Mouse (Mus musculus) liver, embryonic 11.5 days (tissue): ENCODE results near the gene Map4k5. TPM values are rescaled to one million over a fixed set of nuclear protein-coding genes. Genes with fewer than 3 reads are reported as not detected.

Source experiments
- ATAC-seq: fragments of 200-750 bp; cut with Nextera tagmentation; replicated peaks from 2 replicates; pipeline ENCODE4 v1.8.0; 2017; ENCODE audit warnings: moderate number of reproducible peaks, mild to moderate bottlenecking, moderate TSS enrichment, moderate library complexity; ENCODE audit not compliant: low FRiP score
- DNase-seq: peaks from one replicate; pipeline ENCODE4 v3.0.0-alpha.2; 2017; ENCODE audit warnings: low spot score
- H3K27ac ChIP-seq: fragments of 300-500 bp; sonication (generic); 2 replicates; pipeline ENCODE4 v1.5.1; 2014; ENCODE audit warnings: mild to moderate bottlenecking, low read depth, low read length, control low read depth
- H3K27me3 ChIP-seq: fragments of 300-500 bp; sonication (generic); replicated peaks from 2 replicates; pipeline ENCODE4 v1.6.1; 2014; ENCODE audit warnings: low read length, mixed read lengths; ENCODE audit not compliant: control insufficient read depth, insufficient read depth
- H3K36me3 ChIP-seq: fragments of 300-500 bp; sonication (generic); 2 replicates; pipeline ENCODE4 v1.6.1; 2014; ENCODE audit warnings: mild to moderate bottlenecking, low read length, moderate library complexity, mixed read lengths; ENCODE audit not compliant: control insufficient read depth, insufficient read depth
- H3K4me1 ChIP-seq: fragments of 300-500 bp; sonication (generic); replicated peaks from 2 replicates; pipeline ENCODE4 v1.6.1; 2014; ENCODE audit warnings: low read length, mixed read lengths; ENCODE audit not compliant: control insufficient read depth, insufficient read depth
- H3K4me2 ChIP-seq: fragments of 300-500 bp; sonication (generic); 2 replicates; pipeline ENCODE4 v1.6.1; 2014; ENCODE audit warnings: mild to moderate bottlenecking, control low read depth, moderate library complexity
- H3K4me3 ChIP-seq: fragments of 300-500 bp; sonication (generic); 2 replicates; pipeline ENCODE4 v1.5.1; 2014; ENCODE audit warnings: low read depth, low read length, control low read depth
- H3K9ac ChIP-seq: fragments of 300-500 bp; sonication (generic); 2 replicates; pipeline ENCODE4 v1.6.1; 2014; ENCODE audit warnings: low read depth, low read length, control low read depth
- H3K9me3 ChIP-seq: fragments of 300-500 bp; sonication (generic); 2 replicates; pipeline ENCODE4 v1.6.1; 2016; ENCODE audit warnings: low read length, inconsistent platforms, mixed read lengths; ENCODE audit not compliant: control insufficient read depth
- WGBS: fragments of 180-500 bp; shearing (Covaris S2); extraction: QIAGEN DNeasy Blood & Tissue Kit; methylation state at CpG from one replicate; pipeline ENCODE4 v1.1.7; 2014; 5-methylcytosine and 5-hydroxymethylcytosine counted together
- polyA plus RNA-seq: library from polyadenylated mRNA; unstranded; fragments of >200 nt; fragmentation: Nextera tagmentation; extraction: Ambion mirVana; gene quantifications from 2 replicates; pipeline ENCODE4 v1.2.1, GENCODE M21; 2014

The Map4k5 gene
- 21.5 and 26.8 TPM in 2 replicates for polyA plus RNA-seq

- Histone ChIP-seq H3K4me1 (peaks cover 16% of the 10 kb centered on the region), H3K27ac (peak within 1 kb of the TSS; percentile 84), H3K9ac (peak within 1 kb of the TSS; percentile 95), H3K9me3 (no peaks in the 10 kb centered on the region), H3K4me2 (peak within 1 kb of the TSS; percentile 91), H3K36me3 (no peaks in the 10 kb centered on the region), H3K4me3 (peak within 1 kb of the TSS; percentile 70), H3K27me3 (no peaks in the 10 kb centered on the region)
- WGBS = under 1% methylated on average over 117 of the region's 118 CpGs
- ATAC-seq (peak; percentile 94), DNase-seq (peak; percentile 82)
Observed at GRCm38 (mm10) chr12:69892371-69893251, at the start of gene Map4k5, which contains the start of gene Atl1. Gene Map4k5 (minus strand): TSS chr12:69893200. Gene Atl1 (plus strand): TSS chr12:69892614.

GRCm38 (mm10) chr12:69941655-69942329, 48.8 kb upstream of the Map4k5 start:
- H3K4me1 ChIP-seq = no peaks in the 10 kb centered on the region
- WGBS = 17% methylated on average over 1 of the region's 1 CpGs

GRCm38 (mm10) chr12:69939291-69939690, 46.3 kb upstream of the Map4k5 start:
- no peak overlapping the region for H3K27ac ChIP-seq
- H3K9ac ChIP-seq = no peak overlapping the region
- H3K9me3 ChIP-seq = no peaks in the 10 kb centered on the region
- ATAC-seq (no peak), DNase-seq (no peak)
- 62% methylated on average over 2 of the region's 2 CpGs for WGBS
- H3K27me3 ChIP-seq = no peaks in the 10 kb centered on the region
- H3K4me2 ChIP-seq = no peak overlapping the region
- no peaks in the 10 kb centered on the region for H3K36me3 ChIP-seq
- H3K4me1 ChIP-seq = no peaks in the 10 kb centered on the region
- no peak overlapping the region for H3K4me3 ChIP-seq

More at GRCm38 (mm10) chr12:69941655-69942329, 48.8 kb upstream of the Map4k5 start:
- ATAC-seq (no peak), DNase-seq (no peak)
- no peak overlapping the region for H3K9ac ChIP-seq
- no peaks in the 10 kb centered on the region for H3K36me3 ChIP-seq
- no peaks in the 10 kb centered on the region for H3K9me3 ChIP-seq
- H3K27ac ChIP-seq = no peak overlapping the region
- H3K27me3 ChIP-seq = no peaks in the 10 kb centered on the region
- no peak overlapping the region for H3K4me3 ChIP-seq
- no peak overlapping the region for H3K4me2 ChIP-seq

- no peak overlapping the region for H3K27ac ChIP-seq
- no peaks in the 10 kb centered on the region for H3K4me1 ChIP-seq
- H3K27me3 ChIP-seq = no peaks in the 10 kb centered on the region
- no peak overlapping the region for H3K9ac ChIP-seq
- no peaks in the 10 kb centered on the region for H3K9me3 ChIP-seq
- WGBS = 68% methylated on average over 5 of the region's 5 CpGs
- no peak overlapping the region for H3K4me3 ChIP-seq
- no peak overlapping the region for H3K4me2 ChIP-seq
- ATAC-seq = no peak
- no peaks in the 10 kb centered on the region for H3K36me3 ChIP-seq
- DNase-seq = no peak
Observed at GRCm38 (mm10) chr12:69937731-69938130, 44.7 kb upstream of the Map4k5 start.

- no peak overlapping the region for H3K4me3 ChIP-seq
- DNase-seq (no peak), ATAC-seq (peak; percentile 76)
- peaks cover 9% of the 10 kb centered on the region; the same call in 1 of the 2 replicates for H3K4me1 ChIP-seq
- WGBS = 43% methylated on average over 7 of the region's 7 CpGs
- H3K9me3 ChIP-seq = no peaks in the 10 kb centered on the region
- H3K9ac ChIP-seq = no peak overlapping the region
- no peaks in the 10 kb centered on the region for H3K36me3 ChIP-seq
- H3K27me3 ChIP-seq = no peaks in the 10 kb centered on the region
- H3K27ac ChIP-seq = no peak overlapping the region
- H3K4me2 ChIP-seq = no peak overlapping the region
Observed at GRCm38 (mm10) chr12:69926716-69927115, 33.7 kb upstream of the Map4k5 start.

GRCm38 (mm10) chr12:69924012-69924411, 31.0 kb upstream of the Map4k5 start:
- DNase-seq = no peak
- whole genome bisulfite sequencing = 15% methylated on average over 5 of the region's 5 CpGs

GRCm38 (mm10) chr12:69923603-69924002, 30.6 kb upstream of the Map4k5 start:
- Histone ChIP-seq H3K4me3 (no peak overlapping the region), H3K27me3 (no peaks in the 10 kb centered on the region), H3K36me3 (no peaks in the 10 kb centered on the region), H3K9me3 (no peaks in the 10 kb centered on the region), H3K27ac (no peak overlapping the region), H3K9ac (no peak overlapping the region), H3K4me2 (no peak overlapping the region), H3K4me1 (peaks cover 9% of the 10 kb centered on the region; the same call in 1 of the 2 replicates)
- peak; percentile 40 for ATAC-seq
- 32% methylated on average over 3 of the region's 3 CpGs for WGBS
- DNase-seq = no peak

More at GRCm38 (mm10) chr12:69924012-69924411, 31.0 kb upstream of the Map4k5 start:
- no peaks in the 10 kb centered on the region for H3K27me3 ChIP-seq
- peak; percentile 51; the same call in 1 of the 2 replicates for ATAC-seq
- no peak overlapping the region for H3K27ac ChIP-seq
- H3K4me3 ChIP-seq = no peak overlapping the region
- no peaks in the 10 kb centered on the region for H3K36me3 ChIP-seq
- no peak overlapping the region for H3K4me2 ChIP-seq
- peaks cover 9% of the 10 kb centered on the region; the same call in 1 of the 2 replicates for H3K4me1 ChIP-seq
- no peaks in the 10 kb centered on the region for H3K9me3 ChIP-seq
- H3K9ac ChIP-seq = no peak overlapping the region

GRCm38 (mm10) chr12:69923128-69923527, 30.1 kb upstream of the Map4k5 start:
- H3K36me3 ChIP-seq = no peaks in the 10 kb centered on the region
- no peak overlapping the region for H3K4me3 ChIP-seq
- ATAC-seq (no peak; the same call in 1 of the 2 replicates), DNase-seq (no peak)
- H3K4me1 ChIP-seq = peaks cover 9% of the 10 kb centered on the region; the same call in 1 of the 2 replicates
- whole genome bisulfite sequencing = 62% methylated on average over 3 of the region's 3 CpGs
- no peaks in the 10 kb centered on the region for H3K9me3 ChIP-seq
- no peak overlapping the region for H3K4me2 ChIP-seq
- H3K27me3 ChIP-seq = no peaks in the 10 kb centered on the region
- H3K9ac ChIP-seq = no peak overlapping the region
- 0 out of 2 replicates have a peak overlapping the region, but pooled peaks have one; percentile 19 for H3K27ac ChIP-seq
